Mouse (Mus musculus): ENCODE measurements around the gene Slc36a2. TPM values are rescaled to one million over a fixed set of nuclear protein-coding genes. Genes with fewer than 3 reads are reported as not detected.
A peak's percentile ranks its signal among the peaks of the same experiment; 100 is the strongest.
"Not testable (repeated sequence)": the region's sequence is repeated elsewhere in the genome, so short reads cannot be mapped to it uniquely, and the experiment has no call there.

Slc36a2 gene
- polyA plus RNA-seq, 1 experiment from 2014 or later = 0.71 TPM

- Histone ChIP-seq H3K27ac (replicated peaks) (no peak overlapping the region), H3K4me3 (no peak overlapping the region), H3K36me3 (no peaks in the 10 kb centered on the region), H3K9ac (no peak overlapping the region), H3K4me2 (no peak overlapping the region), H3K4me1 (replicated peaks) (no peaks in the 10 kb centered on the region), H3K9me3 (no peaks in the 10 kb centered on the region), H3K27me3 (no peaks in the 10 kb centered on the region)
- ATAC-seq (ENCODE audit: low FRiP score, low read depth) = no peak
- WGBS = 62% methylated on average over 6 of the region's 6 CpGs
These were observed 56.9 kb downstream of the Slc36a2 start for GRCm38 (mm10) chr11:55127937-55128336.

GRCm38 (mm10) chr11:55126663-55127062 lies 58.2 kb downstream of the Slc36a2 start:
- H3K9ac ChIP-seq = no peak overlapping the region
- H3K36me3 ChIP-seq = no peaks in the 10 kb centered on the region
- ATAC-seq (ENCODE audit: low FRiP score, low read depth) = no peak
- H3K9me3 ChIP-seq = no peaks in the 10 kb centered on the region
- H3K27ac ChIP-seq (replicated peaks) = no peak overlapping the region
- H3K4me3 ChIP-seq = no peak overlapping the region
- WGBS = 88% methylated on average over 3 of the region's 3 CpGs
- H3K4me1 ChIP-seq (replicated peaks) = no peaks in the 10 kb centered on the region
- no peaks in the 10 kb centered on the region for H3K27me3 ChIP-seq
- H3K4me2 ChIP-seq = no peak overlapping the region

GRCm38 (mm10) chr11:55121430-55121829 lies 63.4 kb downstream of the Slc36a2 start:
- H3K27me3 ChIP-seq = no peaks in the 10 kb centered on the region
- no peaks in the 10 kb centered on the region for H3K4me1 ChIP-seq (replicated peaks)
- WGBS = 81% methylated on average over 1 of the region's 1 CpGs
- no peak overlapping the region for H3K4me3 ChIP-seq
- ATAC-seq (ENCODE audit: low FRiP score, low read depth) = no peak
- no peak overlapping the region for H3K4me2 ChIP-seq
- no peaks in the 10 kb centered on the region for H3K36me3 ChIP-seq
- H3K27ac ChIP-seq (replicated peaks) = peak overlapping the region; percentile 38; the same call in 1 of the 2 replicates
- H3K9ac ChIP-seq = no peak overlapping the region
- no peaks in the 10 kb centered on the region for H3K9me3 ChIP-seq

GRCm38 (mm10) chr11:55120821-55121271 lies 64.0 kb downstream of the Slc36a2 start:
- no peaks in the 10 kb centered on the region for H3K9me3 ChIP-seq
- peak overlapping the region; percentile 38; the same call in 1 of the 2 replicates for H3K27ac ChIP-seq (replicated peaks)

GRCm38 (mm10) chr11:55120279-55120678 lies 64.6 kb downstream of the Slc36a2 start:
- H3K9ac ChIP-seq = no peak overlapping the region
- no peak for ATAC-seq (ENCODE audit: low FRiP score, low read depth)
- no peak overlapping the region for H3K4me2 ChIP-seq
- H3K27ac ChIP-seq (replicated peaks) = peak overlapping the region; percentile 28; the same call in 1 of the 2 replicates
- H3K27me3 ChIP-seq = no peaks in the 10 kb centered on the region
- no peaks in the 10 kb centered on the region for H3K9me3 ChIP-seq
- no peaks in the 10 kb centered on the region for H3K36me3 ChIP-seq
- no peak overlapping the region for H3K4me3 ChIP-seq
- H3K4me1 ChIP-seq (replicated peaks) = no peaks in the 10 kb centered on the region

More at GRCm38 (mm10) chr11:55120821-55121271, 64.0 kb downstream of the Slc36a2 start:
- Histone ChIP-seq H3K9ac (no peak overlapping the region), H3K27me3 (no peaks in the 10 kb centered on the region), H3K4me3 (no peak overlapping the region), H3K4me1 (replicated peaks) (no peaks in the 10 kb centered on the region), H3K36me3 (no peaks in the 10 kb centered on the region), H3K4me2 (no peak overlapping the region)
- no peak for ATAC-seq (ENCODE audit: low FRiP score, low read depth)
- WGBS = 75% methylated on average over 8 of the region's 8 CpGs

- H3K4me2 ChIP-seq = no peak overlapping the region
- ATAC-seq (ENCODE audit: low FRiP score, low read depth) = no peak
- H3K4me3 ChIP-seq = no peak overlapping the region
- no peak overlapping the region for H3K27ac ChIP-seq (replicated peaks)
- 92% methylated on average over 2 of the region's 2 CpGs for WGBS
- H3K36me3 ChIP-seq = no peaks in the 10 kb centered on the region
- no peaks in the 10 kb centered on the region for H3K9me3 ChIP-seq
- H3K4me1 ChIP-seq (replicated peaks) = no peaks in the 10 kb centered on the region
- H3K27me3 ChIP-seq = no peaks in the 10 kb centered on the region
- no peak overlapping the region for H3K9ac ChIP-seq
These were observed 67.8 kb downstream of the Slc36a2 start for GRCm38 (mm10) chr11:55117031-55117430.

GRCm38 (mm10) chr11:55116004-55116403 lies 68.9 kb downstream of the Slc36a2 start:
- Histone ChIP-seq H3K4me2 (no peak overlapping the region), H3K4me1 (replicated peaks) (no peaks in the 10 kb centered on the region), H3K36me3 (no peaks in the 10 kb centered on the region), H3K4me3 (no peak overlapping the region), H3K9ac (no peak overlapping the region), H3K27me3 (no peaks in the 10 kb centered on the region), H3K27ac (replicated peaks) (no peak overlapping the region), H3K9me3 (no peaks in the 10 kb centered on the region)
- 94% methylated on average over 3 of the region's 3 CpGs for WGBS
- ATAC-seq (ENCODE audit: low FRiP score, low read depth) = no peak

GRCm38 (mm10) chr11:55114291-55114690 lies 70.6 kb downstream of the Slc36a2 start:
- ATAC-seq (ENCODE audit: low FRiP score, low read depth) = no peak
- WGBS = 75% methylated on average over 2 of the region's 2 CpGs
- H3K9me3 ChIP-seq = no peaks in the 10 kb centered on the region
- peaks cover 5% of the 10 kb centered on the region; the same call in 1 of the 2 replicates for H3K36me3 ChIP-seq
- H3K27ac ChIP-seq (replicated peaks) = no peak overlapping the region
- H3K4me2 ChIP-seq = no peak overlapping the region
- H3K27me3 ChIP-seq = no peaks in the 10 kb centered on the region
- no peak overlapping the region for H3K4me3 ChIP-seq
- no peak overlapping the region for H3K9ac ChIP-seq
- no peaks in the 10 kb centered on the region for H3K4me1 ChIP-seq (replicated peaks)

- not testable (repeated sequence) for H3K36me3 ChIP-seq; H3K4me2 ChIP-seq; ATAC-seq (ENCODE audit: low FRiP score, low read depth); H3K9me3 ChIP-seq; H3K27me3 ChIP-seq; H3K4me1 ChIP-seq (replicated peaks); H3K4me3 ChIP-seq; H3K27ac ChIP-seq (replicated peaks); H3K9ac ChIP-seq
- WGBS = 36% methylated on average over 4 of the region's 4 CpGs
These were observed 71.0 kb downstream of the Slc36a2 start for GRCm38 (mm10) chr11:55113861-55114250.

GRCm38 (mm10) chr11:55113209-55113860 lies 71.5 kb downstream of the Slc36a2 start:
- 80% methylated on average over 7 of the region's 7 CpGs for WGBS
- no peak overlapping the region for H3K9ac ChIP-seq
- H3K9me3 ChIP-seq = no peaks in the 10 kb centered on the region
- ATAC-seq (ENCODE audit: low FRiP score, low read depth) = no peak
- H3K4me2 ChIP-seq = no peak overlapping the region
- no peaks in the 10 kb centered on the region for H3K4me1 ChIP-seq (replicated peaks)
- H3K27ac ChIP-seq (replicated peaks) = no peak overlapping the region
- peaks cover 8% of the 10 kb centered on the region; the same call in 1 of the 2 replicates for H3K36me3 ChIP-seq
- H3K4me3 ChIP-seq = no peak overlapping the region
- H3K27me3 ChIP-seq = no peaks in the 10 kb centered on the region

- H3K4me2 ChIP-seq = no peak overlapping the region
These were observed 74.2 kb downstream of the Slc36a2 start for GRCm38 (mm10) chr11:55110566-55111169.

GRCm38 (mm10) chr11:55109521-55110300 lies 75.2 kb downstream of the Slc36a2 start:
- H3K9me3 ChIP-seq = no peaks in the 10 kb centered on the region
- H3K4me2 ChIP-seq = no peak overlapping the region
- WGBS = 91% methylated on average over 7 of the region's 7 CpGs
- ATAC-seq (ENCODE audit: low FRiP score, low read depth) = no peak
- no peaks in the 10 kb centered on the region for H3K4me1 ChIP-seq (replicated peaks)
- H3K4me3 ChIP-seq = no peak overlapping the region
- peaks cover 8% of the 10 kb centered on the region; the same call in 1 of the 2 replicates for H3K36me3 ChIP-seq
- no peak overlapping the region for H3K27ac ChIP-seq (replicated peaks)
- H3K9ac ChIP-seq = no peak overlapping the region
- H3K27me3 ChIP-seq = no peaks in the 10 kb centered on the region

More at GRCm38 (mm10) chr11:55110566-55111169, 74.2 kb downstream of the Slc36a2 start:
- no peak for ATAC-seq (ENCODE audit: low FRiP score, low read depth)
- no peak overlapping the region for H3K4me3 ChIP-seq
- no peaks in the 10 kb centered on the region for H3K9me3 ChIP-seq
- H3K4me1 ChIP-seq (replicated peaks) = no peaks in the 10 kb centered on the region
- H3K27ac ChIP-seq (replicated peaks) = no peak overlapping the region
- no peak overlapping the region for H3K9ac ChIP-seq
- H3K27me3 ChIP-seq = no peaks in the 10 kb centered on the region
- WGBS = 82% methylated on average over 7 of the region's 7 CpGs
- peaks cover 8% of the 10 kb centered on the region; the same call in 1 of the 2 replicates for H3K36me3 ChIP-seq

Measured in hindbrain, embryonic 15.5 days (tissue).